ENCODE assay signal across 14 mouse cellular contexts in the genomic region with DNA sequence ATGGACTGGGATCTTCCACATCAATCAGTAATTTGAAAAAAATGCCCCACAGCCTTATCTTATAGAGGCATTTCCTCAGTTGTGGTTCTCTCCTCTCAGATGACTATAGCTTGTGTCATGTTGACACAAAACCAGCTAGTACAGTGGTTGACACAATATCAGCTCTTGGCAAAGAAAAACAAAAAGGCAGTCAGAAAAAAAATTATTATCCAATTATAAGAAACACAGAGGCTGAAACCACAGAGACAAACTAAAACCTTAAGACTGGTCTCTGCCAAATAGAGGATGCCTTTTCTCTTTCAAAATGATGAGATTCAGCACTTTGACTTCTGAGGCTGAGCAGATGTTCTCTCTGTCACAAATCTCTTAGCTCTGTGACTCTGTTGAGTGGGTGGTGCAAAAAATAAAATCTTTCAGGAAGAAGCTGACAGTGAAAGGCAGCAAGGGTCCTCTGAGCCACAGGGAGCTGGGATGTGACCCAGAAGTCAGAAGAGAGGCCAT.
DNase-seq lines count a peak whose midpoint lies in the region; TF ChIP-seq lines count a peak whose summit lies in the region.
"Had no signal": no experiment of that assay in that cellular context is flagged by ENCODE, and none has a peak within 500 bp of the region (broad histone marks: within the 10 kb centered on the region; RNA-seq: fewer than 3 reads in every experiment).

No protein-coding gene starts in this region.

- no peak overlapping the region for H3K4me3 ChIP-seq in left cerebral cortex, adult 2 months
- H3K4me3 ChIP-seq in myocyte: no peak overlapping the region
- H3K4me3 ChIP-seq: erythroblast, embryonic 14.5 days; hindbrain, embryonic 10.5 days; liver, embryonic 15.5 days had no signal

- no peak for TF ChIP-seq POLR2A in myocyte (IDR thresholded peaks at IDR 0.05; ENCODE audit: insufficient read length, low read depth)

- intact Hi-C loops in heart, postnatal 36 days (cut with DNase I): no loop called here
- intact Hi-C loops in left cerebral cortex, adult 2 months (cut with DNase I): no loop called here
- intact Hi-C loops in left cerebral cortex, postnatal 14 days (cut with DNase I): no loop called here

- TF ChIP-seq CTCF in left cerebral cortex, adult 2 months (IDR thresholded peaks at IDR 0.05): no peak

- DNase-seq in heart, adult 11 months: peak; percentile 97
- no peak for DNase-seq in heart, postnatal 36 days
- no peak for DNase-seq in left cerebral cortex, adult 2 months (ENCODE audit: extremely low spot score in 1 of 2, low spot score in 2 of 2)
- DNase-seq in left cerebral cortex, postnatal 14 days (ENCODE audit: low spot score in 2 of 2): no peak
- peak; percentile 54 for DNase-seq in adipocyte (ENCODE audit: low spot score)
- DNase-seq in cerebellum, postnatal 25 days: no peak
- no peak for DNase-seq in testis, postnatal 14 days (ENCODE audit: low spot score)
- DNase-seq: B cell, adult 2 months; gastrocnemius, postnatal 36 days; midbrain, embryonic 14.5 days had no signal

- no peaks in the 10 kb centered on the region for H3K36me3 ChIP-seq in myocyte (ENCODE audit: control insufficient read depth, insufficient read depth)
- H3K36me3 ChIP-seq: hindbrain, embryonic 10.5 days; liver, embryonic 15.5 days had no signal

- H3K27ac ChIP-seq in left cerebral cortex, adult 2 months: peak overlapping the region; percentile 63
- H3K27ac ChIP-seq: hindbrain, embryonic 10.5 days; liver, embryonic 15.5 days had no signal

- no peak overlapping the region for H3ac ChIP-seq in myocyte (ENCODE audit: control insufficient read depth, insufficient read length)

- H3K4me2 ChIP-seq in myocyte (ENCODE audit: low read depth): peak overlapping the region; percentile 20
- H3K4me2 ChIP-seq: liver, embryonic 15.5 days had no signal

- H3K79me2 ChIP-seq in myocyte (ENCODE audit: control insufficient read depth, insufficient read depth): no peaks in the 10 kb centered on the region

- no peaks in the 10 kb centered on the region for H3K27me3 ChIP-seq in myocyte (ENCODE audit: control insufficient read depth, insufficient read depth, insufficient read length)

TF ChIP-seq in myocyte, 11 proteins besides CTCF, POLR2A, EP300 and RAD21:
- TF ChIP-seq MYOD1 (IDR thresholded peaks at IDR 0.05; ENCODE audit: control insufficient read depth in 1 of 3, insufficient read length in 2 of 3, low read depth in 2 of 3) (no peak), USF1 (IDR thresholded peaks at IDR 0.05; ENCODE audit: low read depth) (no peak), MAX (IDR thresholded peaks at IDR 0.05; ENCODE audit: low read depth) (no peak), MYOG (IDR thresholded peaks at IDR 0.05; ENCODE audit: control insufficient read depth in 1 of 3, insufficient read depth in 1 of 3, insufficient read length in 2 of 3, low read depth in 2 of 3) (no peak), SRF (IDR thresholded peaks at IDR 0.05; ENCODE audit: control insufficient read depth, insufficient read length, low read depth) (no peak), CEBPB (IDR thresholded peaks at IDR 0.05; ENCODE audit: insufficient read depth, poor library complexity, severe bottlenecking) (peak; percentile 30; the same call in 1 of the 2 replicates), TCF12 (IDR thresholded peaks at IDR 0.05; ENCODE audit: insufficient read depth, poor library complexity, severe bottlenecking) (no peak), POLR2AphosphoS2 (IDR thresholded peaks at IDR 0.05; ENCODE audit: insufficient read length, low read depth) (no peak)

Comparison
In these comparisons a context has a peak if more than half of its experiments do, and no peak if none do; other contexts are left out.
1. DNase-seq: peak in heart, adult 11 months (single experiment) and adipocyte (single experiment); none in heart, postnatal 36 days (0 of 2), left cerebral cortex, adult 2 months (0 of 2), left cerebral cortex, postnatal 14 days (0 of 2), cerebellum, postnatal 25 days (0 of 2) and testis, postnatal 14 days (single experiment).